Mouse (Mus musculus): Measurements from ENCODE around the gene Scgb1b11. TPM values are rescaled to one million over a fixed set of nuclear protein-coding genes. Genes with fewer than 3 reads are reported as not detected.
"Not testable (repeated sequence)": the region's sequence is repeated elsewhere in the genome, so short reads cannot be mapped to it uniquely, and the experiment has no call there.

Gene Scgb1b11
- polyA plus RNA-seq (2014; fragmentation: Nextera tagmentation; extraction: Ambion mirVana): not detected in 2 replicates

- not testable (repeated sequence) for H3K9ac ChIP-seq (ENCODE audit: low read depth, low read length); H3K27me3 ChIP-seq (ENCODE audit: control insufficient read depth, insufficient read depth, low read length); H3K4me3 ChIP-seq (ENCODE audit: low read depth, low read length); H3K9me3 ChIP-seq (replicated peaks; ENCODE audit: control insufficient read depth, low read length); H3K4me2 ChIP-seq; H3K27ac ChIP-seq (ENCODE audit: low read depth, low read length); H3K4me1 ChIP-seq (ENCODE audit: control insufficient read depth, insufficient read depth, low read length); ATAC-seq (replicated peaks; ENCODE audit: insufficient number of reproducible peaks, low FRiP score, low TSS enrichment); H3K36me3 ChIP-seq (ENCODE audit: control insufficient read depth, insufficient read depth, low read length)
- whole genome bisulfite sequencing (ENCODE audit: insufficient replicate concordance): no CpG with 5 or more reads among the region's 2 CpGs
Observed at GRCm38 (mm10) chr7:32222540-32222939, at the start of gene Scgb1b11. TSS of gene Scgb1b11 (plus strand) at chr7:32222840.

- H3K4me2 ChIP-seq; H3K36me3 ChIP-seq (ENCODE audit: control insufficient read depth, insufficient read depth, low read length); H3K9ac ChIP-seq (ENCODE audit: low read depth, low read length); H3K27ac ChIP-seq (ENCODE audit: low read depth, low read length); H3K9me3 ChIP-seq (replicated peaks; ENCODE audit: control insufficient read depth, low read length); ATAC-seq (replicated peaks; ENCODE audit: insufficient number of reproducible peaks, low FRiP score, low TSS enrichment); H3K27me3 ChIP-seq (ENCODE audit: control insufficient read depth, insufficient read depth, low read length); H3K4me3 ChIP-seq (ENCODE audit: low read depth, low read length); H3K4me1 ChIP-seq (ENCODE audit: control insufficient read depth, insufficient read depth, low read length): not testable (repeated sequence)
- 81% methylated on average over 2 of the region's 2 CpGs for WGBS (ENCODE audit: insufficient replicate concordance)
Observed at GRCm38 (mm10) chr7:32211045-32211444, 11.6 kb upstream of the Scgb1b11 start, which contains the start of gene Scgb2b11. TSS of gene Scgb2b11 (minus strand) at chr7:32211145.

Other genes with a start within 250 kb of the Scgb1b11 start
- not detected in 2 replicates for gene Scgb1b10, start 122.0 kb upstream of the Scgb1b11 start, polyA plus RNA-seq (2014; fragmentation: Nextera tagmentation; extraction: Ambion mirVana)
- gene Scgb2b11, start 11.7 kb upstream of the Scgb1b11 start, polyA plus RNA-seq (2014; fragmentation: Nextera tagmentation; extraction: Ambion mirVana): not detected in 2 replicates
- not detected in 2 replicates for gene Scgb2b12, start 104.4 kb downstream of the Scgb1b11 start, polyA plus RNA-seq (2014; fragmentation: Nextera tagmentation; extraction: Ambion mirVana)
- not detected in 2 replicates for gene Scgb1b12, start 111.3 kb downstream of the Scgb1b11 start, polyA plus RNA-seq (2014; fragmentation: Nextera tagmentation; extraction: Ambion mirVana)
- not detected in 2 replicates for gene Scgb1b29, start 218.7 kb downstream of the Scgb1b11 start, polyA plus RNA-seq (2014; fragmentation: Nextera tagmentation; extraction: Ambion mirVana)

Measured in heart, embryonic 11.5 days (tissue).